Mouse (Mus musculus): ENCODE results near the gene Cyp2c23.

Gene Cyp2c23

GRCm38 (mm10) chr19:44028972-44029371 lies at the start of gene Cyp2c23:
Gene Cyp2c23, minus strand, starts transcription at chr19:44029208.
- DNase-seq (ENCODE audit: low spot score in 2 of 2), result no peak

- DNase-seq (ENCODE audit: low spot score in 2 of 2), result no peak
Measured at GRCm38 (mm10) chr19:44077024-44077423, 48.0 kb upstream of the Cyp2c23 start.

- DNase-seq (ENCODE audit: low spot score in 2 of 2), result no peak
Measured at GRCm38 (mm10) chr19:44076457-44076856, 47.4 kb upstream of the Cyp2c23 start.

- DNase-seq (ENCODE audit: low spot score in 2 of 2), result no peak
Measured at GRCm38 (mm10) chr19:44074986-44075385, 46.0 kb upstream of the Cyp2c23 start.

GRCm38 (mm10) chr19:44071166-44071565 lies 42.2 kb upstream of the Cyp2c23 start:
- DNase-seq (ENCODE audit: low spot score in 2 of 2), result no peak

DNA sequence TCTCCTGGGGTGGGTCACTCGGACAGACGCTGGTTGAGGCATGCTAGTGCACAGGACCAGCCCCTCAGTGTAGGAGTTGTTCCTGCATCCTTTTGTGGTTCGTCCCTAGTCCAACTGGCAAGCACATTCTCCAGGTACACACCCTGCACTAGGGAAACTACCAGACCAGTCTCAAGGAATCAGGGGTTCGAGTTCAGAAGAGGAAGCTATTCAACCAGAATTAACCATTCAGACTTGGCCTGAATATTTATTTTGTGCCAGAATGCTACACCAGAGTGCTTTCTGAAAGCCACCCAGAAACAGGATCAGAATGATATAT lies 40.9 kb upstream of the Cyp2c23 start:
- no peak for DNase-seq (ENCODE audit: low spot score in 2 of 2)

GRCm38 (mm10) chr19:44069121-44069913 lies 40.3 kb upstream of the Cyp2c23 start, which contains the start of gene Erlin1:
Gene Erlin1, minus strand, starts transcription at chr19:44069785.
- peak; percentile 67 to 80 for DNase-seq (ENCODE audit: low spot score in 2 of 2)

DNA sequence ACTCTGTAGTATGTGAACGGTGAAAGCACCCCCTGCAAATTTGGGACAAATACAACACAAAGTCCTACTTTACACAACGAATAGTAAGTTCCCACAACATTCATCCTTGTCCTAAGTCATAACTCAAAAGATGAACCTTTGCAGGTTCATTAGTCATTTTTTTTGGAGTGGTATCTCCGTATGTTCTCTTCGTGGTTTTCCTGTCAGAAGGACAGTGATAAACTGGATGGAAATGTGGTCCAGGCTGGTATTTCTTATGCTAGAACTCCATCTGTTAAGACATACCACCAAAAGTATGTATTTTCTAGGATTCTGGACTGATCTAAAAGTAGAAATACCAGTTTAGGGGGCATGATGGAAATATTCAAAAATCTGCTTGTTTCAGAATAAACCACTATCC lies 39.2 kb upstream of the Cyp2c23 start:
- DNase-seq (ENCODE audit: low spot score in 2 of 2), result no peak

DNA sequence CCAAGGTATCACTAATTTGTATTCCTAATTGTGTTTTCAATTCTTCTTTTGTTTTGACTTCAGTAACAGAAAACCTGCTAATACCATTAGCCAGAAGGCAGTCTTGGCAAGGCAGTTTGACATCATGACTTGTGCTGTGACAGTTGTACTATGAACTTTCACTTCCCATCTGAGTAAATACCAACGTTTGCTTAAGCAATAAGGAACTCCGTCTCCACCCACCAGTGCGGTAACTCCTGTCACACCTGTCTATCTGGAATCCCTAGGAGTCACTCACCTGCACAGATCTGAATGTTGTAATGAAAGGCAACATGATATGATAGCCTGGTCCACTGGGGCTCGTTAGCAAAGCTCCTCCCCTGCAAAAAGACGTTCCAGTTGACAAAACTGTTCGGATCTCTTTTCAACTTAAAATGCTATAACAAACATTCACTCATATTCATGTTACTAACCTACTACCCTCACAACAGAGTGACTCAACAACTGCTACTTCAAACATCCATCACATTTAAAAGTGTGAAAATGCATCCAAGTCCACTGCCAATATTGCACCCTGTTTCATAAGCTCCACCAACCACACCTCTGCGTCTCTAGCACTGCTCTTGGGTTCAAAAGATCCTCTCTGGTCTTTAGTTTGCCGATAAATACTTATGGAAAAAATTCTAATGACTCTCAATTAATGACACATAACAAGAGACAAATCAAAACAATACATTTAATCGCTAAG lies 38.5 kb upstream of the Cyp2c23 start:
- DNase-seq (ENCODE audit: low spot score in 2 of 2), result peak in 1 of 2 experiments; percentile 21

GRCm38 (mm10) chr19:44064734-44065133 lies 35.7 kb upstream of the Cyp2c23 start:
- no peak for DNase-seq (ENCODE audit: low spot score in 2 of 2)

DNA sequence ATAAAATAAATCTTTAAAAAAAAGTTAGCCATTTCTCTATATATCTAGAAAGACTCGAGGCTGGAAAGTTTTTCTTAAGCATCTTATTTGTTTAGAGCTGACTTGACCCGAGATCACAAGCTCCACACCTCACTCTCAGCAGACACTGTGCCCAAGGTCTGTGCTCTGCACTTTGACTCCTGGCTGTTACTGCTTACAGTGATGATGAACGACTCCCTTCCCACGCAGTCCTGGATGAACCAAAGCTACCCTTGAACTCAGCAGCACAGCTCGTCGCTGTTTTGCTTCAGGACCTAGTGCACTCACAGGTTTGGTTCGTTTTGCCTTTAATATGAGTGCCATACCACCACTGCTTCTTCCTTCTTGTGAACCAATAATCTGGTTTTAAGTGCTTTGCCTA lies 34.8 kb upstream of the Cyp2c23 start:
- DNase-seq (ENCODE audit: low spot score in 2 of 2), result no peak

DNA sequence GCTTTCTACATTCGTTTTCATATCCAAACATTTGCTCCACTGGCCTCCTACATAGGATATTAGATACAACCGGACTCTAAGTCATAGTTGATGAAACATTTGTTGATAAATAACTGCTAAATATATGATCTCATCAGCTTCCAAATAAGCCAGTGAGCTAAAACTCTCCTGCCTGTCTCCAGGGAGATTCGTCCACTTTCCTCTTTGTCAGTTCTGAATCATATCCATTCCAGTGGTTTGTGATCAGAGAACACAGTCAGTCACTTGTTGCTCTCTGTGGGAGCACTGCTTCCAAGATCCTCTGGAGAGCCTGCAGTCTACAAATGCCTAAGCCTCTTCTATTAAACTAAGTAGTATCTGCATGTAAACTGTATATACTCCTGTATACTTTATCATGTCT lies 31.2 kb upstream of the Cyp2c23 start:
- no peak for DNase-seq (ENCODE audit: low spot score in 2 of 2)

DNA sequence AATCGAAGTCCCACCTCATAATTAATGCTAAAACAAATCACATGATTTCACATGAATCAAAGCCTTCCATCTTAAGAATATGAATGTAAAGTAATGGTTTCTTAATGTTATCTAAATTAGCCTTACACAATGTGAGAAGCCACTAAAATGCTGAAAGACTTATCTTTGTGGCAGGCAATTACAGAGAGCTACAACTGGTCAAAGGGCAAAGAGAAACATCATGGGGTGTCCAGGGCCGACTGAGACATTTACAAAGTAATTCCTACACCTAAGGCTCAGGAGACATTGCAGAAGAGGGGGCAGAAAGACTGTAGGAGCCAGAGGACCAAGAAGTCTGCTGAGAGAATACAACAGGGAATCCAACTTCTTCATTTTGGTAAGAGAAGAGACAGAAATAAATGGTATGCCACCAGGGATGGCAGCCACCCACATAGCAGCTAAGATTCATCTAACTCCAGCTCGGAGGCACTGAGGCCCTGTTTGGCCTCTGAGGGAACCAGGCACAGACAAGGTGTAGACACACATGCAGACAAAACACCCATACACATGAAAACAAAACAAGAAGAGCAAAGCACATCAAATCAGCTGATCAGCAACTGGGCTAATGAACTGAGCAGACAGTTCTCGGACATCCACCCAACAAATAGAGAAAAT lies 26.3 kb upstream of the Cyp2c23 start:
- DNase-seq (ENCODE audit: low spot score in 2 of 2), result no peak

DNA sequence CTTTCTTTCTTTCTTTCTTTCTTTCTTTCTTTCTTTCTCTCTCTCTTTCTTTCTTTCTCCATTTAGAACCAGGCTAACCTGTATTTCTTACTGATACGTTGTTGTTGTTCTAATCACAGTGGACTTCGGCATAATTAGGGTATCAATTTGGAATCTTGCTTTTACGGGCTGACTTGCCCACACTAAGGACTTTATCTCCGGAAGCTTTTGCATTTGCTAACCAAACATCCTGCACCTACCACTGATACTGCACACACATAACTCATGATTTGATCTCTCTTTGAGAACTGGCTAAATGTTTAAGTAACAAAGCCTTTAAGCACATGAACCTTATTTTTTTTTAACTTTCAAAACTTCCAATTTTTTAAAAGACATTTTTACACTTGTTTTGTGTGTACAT lies 21.4 kb upstream of the Cyp2c23 start:
- no peak for DNase-seq (ENCODE audit: low spot score in 2 of 2)

DNA sequence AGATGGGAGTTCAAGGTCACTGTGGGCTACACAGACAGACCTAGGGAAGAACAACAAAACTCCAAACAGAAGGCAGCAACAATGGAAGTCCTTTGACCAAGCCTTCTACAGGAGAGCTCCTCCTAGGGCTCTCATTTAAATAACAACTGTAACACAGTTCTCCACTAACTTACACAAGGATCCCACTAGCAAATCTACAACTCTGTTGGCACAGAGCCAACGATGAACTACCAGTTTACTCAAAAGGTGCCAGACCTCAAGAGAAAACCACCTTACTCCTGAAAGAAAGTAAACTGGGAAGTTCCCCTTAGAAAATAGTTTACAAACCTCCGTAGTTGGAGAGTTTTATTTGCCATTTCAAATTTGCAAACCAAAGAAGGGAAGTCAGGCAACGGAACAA lies 20.3 kb upstream of the Cyp2c23 start:
- DNase-seq (ENCODE audit: low spot score in 2 of 2), result no peak

DNA sequence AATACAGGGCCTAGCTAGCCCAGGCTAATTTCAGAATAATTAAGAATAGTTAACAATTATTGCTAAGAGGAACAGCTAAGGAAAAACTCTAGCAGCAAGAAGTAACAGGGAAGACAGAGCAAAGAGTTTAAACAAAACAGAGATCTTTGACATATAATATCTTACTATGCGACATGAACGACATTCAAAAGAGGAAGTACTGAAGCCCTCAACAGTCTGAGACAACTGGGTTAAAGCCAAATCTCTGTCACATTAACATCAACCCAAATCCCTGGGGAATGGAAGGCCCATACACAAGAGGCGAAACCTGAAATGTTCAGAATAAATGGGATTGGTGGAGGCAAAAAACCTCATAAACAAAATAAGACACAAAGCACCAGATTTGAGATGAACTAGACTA lies 16.8 kb upstream of the Cyp2c23 start:
- DNase-seq (ENCODE audit: low spot score in 2 of 2), result no peak

- DNase-seq (ENCODE audit: low spot score in 2 of 2), result no peak
Measured at GRCm38 (mm10) chr19:44042121-44042520, 13.1 kb upstream of the Cyp2c23 start.

DNA sequence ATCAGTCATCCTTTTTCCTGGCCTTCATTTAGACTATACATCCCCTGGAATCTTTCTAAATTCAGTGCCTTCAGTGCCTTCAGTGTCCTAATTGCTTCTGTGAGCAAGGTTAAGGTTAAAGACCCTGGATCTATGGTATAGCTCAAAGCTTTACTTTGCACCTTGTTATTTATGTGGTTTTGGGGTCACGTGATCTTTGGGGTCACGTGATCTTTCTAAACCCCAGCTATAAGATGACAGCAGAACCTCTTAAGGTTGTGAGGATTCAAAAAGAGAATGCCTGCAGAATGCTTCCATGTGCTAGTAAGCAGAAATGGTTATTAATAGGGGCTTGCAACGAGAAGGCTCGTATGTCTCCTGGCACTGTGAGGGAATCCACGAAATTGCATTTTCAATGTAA lies 4.4 kb upstream of the Cyp2c23 start:
- DNase-seq (ENCODE audit: low spot score in 2 of 2), result no peak

DNA sequence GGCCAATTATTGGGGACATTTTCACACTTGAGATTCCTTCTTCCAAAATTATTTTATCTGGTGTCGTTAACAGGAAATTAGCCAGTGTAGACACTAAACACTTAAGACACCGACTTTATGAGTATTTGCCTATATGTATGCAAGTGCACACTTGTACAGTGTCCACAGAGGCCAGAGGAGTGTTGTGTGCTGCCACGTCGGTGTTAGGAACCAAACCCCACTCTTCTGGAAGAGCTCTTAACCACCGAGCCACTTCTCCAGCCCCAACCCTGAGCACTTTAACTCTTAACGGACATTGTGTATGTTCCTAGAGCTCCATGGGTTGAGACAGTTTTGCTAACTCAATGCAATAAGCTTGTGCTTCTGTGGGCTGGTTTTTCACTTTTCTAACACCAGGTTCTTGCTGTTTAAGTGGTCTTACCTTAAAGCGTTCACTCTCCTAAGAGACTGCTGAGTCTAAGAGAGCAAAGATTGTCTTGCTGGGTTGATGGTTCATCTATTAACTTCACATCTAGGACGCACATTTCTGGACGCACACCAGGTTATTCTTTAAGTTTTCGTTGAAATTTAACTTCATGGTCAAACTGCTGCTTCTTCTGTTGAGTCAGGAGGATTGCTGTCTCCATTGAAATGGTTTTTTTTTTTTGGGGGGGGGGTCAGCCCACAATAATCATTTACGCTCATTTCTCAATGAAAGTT lies 3.2 kb upstream of the Cyp2c23 start:
- no peak for DNase-seq (ENCODE audit: low spot score in 2 of 2)

- DNase-seq (ENCODE audit: low spot score in 2 of 2), result no peak
Measured at GRCm38 (mm10) chr19:44030024-44030423, 1.0 kb upstream of the Cyp2c23 start.

DNA sequence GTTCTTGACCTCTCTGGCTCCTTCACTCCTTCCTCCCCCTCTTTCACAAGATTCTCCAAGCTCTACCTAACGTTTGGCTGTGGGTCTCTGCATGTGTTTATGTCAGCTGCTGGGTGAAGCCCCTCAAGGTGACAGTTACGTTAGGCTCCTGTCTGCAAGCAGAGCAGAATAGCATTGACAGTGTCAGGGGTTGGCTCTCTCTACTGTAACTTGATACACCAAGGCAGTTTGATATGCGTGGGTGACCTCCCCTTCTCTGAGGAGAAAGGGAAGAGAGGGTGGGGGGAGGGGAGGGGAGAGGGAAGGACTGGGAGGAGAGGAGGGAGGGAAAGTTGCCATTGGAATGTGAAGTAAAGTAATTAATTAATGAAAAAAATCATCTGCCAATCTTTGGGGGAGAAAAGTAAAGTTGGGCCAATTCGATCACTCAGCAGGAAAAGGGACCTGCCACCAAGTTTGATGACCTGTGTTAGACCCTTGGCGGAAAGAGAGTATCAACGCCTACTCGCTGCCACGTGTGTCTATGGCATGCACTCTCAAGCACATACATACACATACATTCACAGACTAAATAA lies 2.0 kb downstream of the Cyp2c23 start:
- DNase-seq (ENCODE audit: low spot score in 2 of 2), result no peak
